In genomic region chr11:50210505-50211151, GRCm38 (mm10) we compare ENCODE assay signal across 8 mouse cellular contexts. TPM values are rescaled to one million over a fixed set of nuclear protein-coding genes. Genes with fewer than 3 reads are reported as not detected.
DNase-seq lines count a peak whose midpoint lies in the region; ATAC-seq lines count a peak whose summit lies in the region.

Sqstm1 (minus strand) TSS chr11:50210827.
Mgat4b (plus strand) TSS chr11:50210890.

- H3K9me3 ChIP-seq in intestine, embryonic 14.5 days (ENCODE audit: control insufficient read depth, low read length), result no peaks in the 10 kb centered on the region

- peaks cover 22% of the 10 kb centered on the region for H3K36me3 ChIP-seq in intestine, embryonic 14.5 days (ENCODE audit: control insufficient read depth, insufficient read depth, low read length)

- no peaks in the 10 kb centered on the region for H3K27me3 ChIP-seq in intestine, embryonic 14.5 days (replicated peaks; ENCODE audit: control insufficient read depth, insufficient read depth, low read length)

- peak within 1 kb of the TSS; percentile 97 for H3K9ac ChIP-seq in intestine, embryonic 14.5 days (ENCODE audit: low read length)

- peak; percentile 93 for DNase-seq in adrenal gland, postnatal 10 days
- peak; percentile 67 for DNase-seq in embryo, embryonic 11.5 days (ENCODE audit: low read depth, low spot score)
- DNase-seq in gastrocnemius, postnatal 36 days, result peak; percentile 77 to 88
- peak; percentile 95 for DNase-seq in intestine, embryonic 14.5 days (ENCODE audit: low spot score)
- DNase-seq in left cerebral cortex, postnatal 25 days (ENCODE audit: low spot score in 2 of 2), result peak; percentile 84 to 87
- DNase-seq in right cerebral cortex, postnatal 14 days, result peak; percentile 79
- peak; percentile 78 to 82 for DNase-seq in urinary bladder, postnatal 36 days (ENCODE audit: low spot score in 2 of 2)

- peak within 1 kb of the TSS; percentile 66 for H3K4me2 ChIP-seq in intestine, embryonic 14.5 days (ENCODE audit: low read length)

- WGBS in intestine, embryonic 14.5 days, result under 1% methylated on average over 48 of the region's 48 CpGs

- peaks cover 13% of the 10 kb centered on the region for H3K4me1 ChIP-seq in intestine, embryonic 14.5 days (replicated peaks; ENCODE audit: control insufficient read depth, insufficient read depth, low read length)

- H3K27ac ChIP-seq in intestine, embryonic 14.5 days (ENCODE audit: low read depth), result peak within 1 kb of the TSS; percentile 99

- peak; percentile 76 for ATAC-seq in intestine, embryonic 14.5 days (replicated peaks; ENCODE audit: low FRiP score, low TSS enrichment, low read depth)
- ATAC-seq in megakaryocyte-erythroid progenitor cell, adult 5-6 weeks (replicated peaks; ENCODE audit: low FRiP score, low TSS enrichment, poor library complexity, severe bottlenecking), result peak; percentile 68

- peak within 1 kb of the TSS; percentile 96 for H3K4me3 ChIP-seq in intestine, embryonic 14.5 days (ENCODE audit: low read depth, low read length)

- intact Hi-C loops in gastrocnemius, postnatal 36 days (cut with DNase I), result loop anchor here (2.0 kb wide), 1 partner anchor 14 kb away; no protein-coding TSS in a partner anchor
- intact Hi-C loops in left cerebral cortex, postnatal 25 days (cut with DNase I), result loop anchor here (2.0 kb wide), 1 partner anchor 14 kb away; no protein-coding TSS in a partner anchor

RNA-seq across cellular contexts. Expression of gene Sqstm1, which starts in this region (rescaled TPM):
- 100 to 1,000 TPM; 321 to 332 TPM for total RNA-seq in adrenal gland, postnatal 10 days (2021)
- total RNA-seq in gastrocnemius, postnatal 36 days (2021), result 100 to 1,000 TPM; 421 to 471 TPM
- polyA plus RNA-seq in intestine, embryonic 14.5 days (2014; fragmentation: Nextera tagmentation; extraction: Ambion mirVana), result 181 and 183 TPM in 2 replicates
- 100 to 1,000 TPM; 460 to 480 TPM for total RNA-seq in left cerebral cortex, postnatal 25 days (2021)
- 69.3 and 129 TPM in 2 replicates for total RNA-seq in megakaryocyte-erythroid progenitor cell, adult 5-6 weeks (2014; fragmentation: Nextera tagmentation)
- total RNA-seq in megakaryocyte-erythroid progenitor cell, adult 5-6 weeks (2017), result 339 and 435 TPM in 2 replicates

RNA-seq across cellular contexts. Expression of gene Mgat4b, which starts in this region (rescaled TPM):
- 100 to 1,000 TPM; 118 to 141 TPM for total RNA-seq in adrenal gland, postnatal 10 days (2021)
- total RNA-seq in gastrocnemius, postnatal 36 days (2021), result 10 to 100 TPM; 35.7 to 35.8 TPM
- 13.3 and 24.4 TPM in 2 replicates for polyA plus RNA-seq in intestine, embryonic 14.5 days (2014; fragmentation: Nextera tagmentation; extraction: Ambion mirVana)
- total RNA-seq in left cerebral cortex, postnatal 25 days (2021), result 10 to 100 TPM; 66.4 to 76.3 TPM
- 27.8 and 40.6 TPM in 2 replicates for total RNA-seq in megakaryocyte-erythroid progenitor cell, adult 5-6 weeks (2014; fragmentation: Nextera tagmentation)
- total RNA-seq in megakaryocyte-erythroid progenitor cell, adult 5-6 weeks (2017), result 11.1 and 14.5 TPM in 2 replicates

Comparison
In these comparisons a context has a peak if more than half of its experiments do, and no peak if none do; other contexts are left out.
1. Peak in every context shown above with its lines: DNase-seq, ATAC-seq, H3K4me3 ChIP-seq and H3K27ac ChIP-seq.